Mouse (Mus musculus) c-Kit-negative CD71-positive TER-119-positive erythroid progenitor cells, embryonic 14.5 days (primary cell): ENCODE measurements around the gene Dld.

Experiments
- DNase-seq: peaks from one replicate; pipeline ENCODE4 v3.0.0-alpha.2; 2013; ENCODE audit warnings: low read depth, low spot score

The Dld gene

DNA sequence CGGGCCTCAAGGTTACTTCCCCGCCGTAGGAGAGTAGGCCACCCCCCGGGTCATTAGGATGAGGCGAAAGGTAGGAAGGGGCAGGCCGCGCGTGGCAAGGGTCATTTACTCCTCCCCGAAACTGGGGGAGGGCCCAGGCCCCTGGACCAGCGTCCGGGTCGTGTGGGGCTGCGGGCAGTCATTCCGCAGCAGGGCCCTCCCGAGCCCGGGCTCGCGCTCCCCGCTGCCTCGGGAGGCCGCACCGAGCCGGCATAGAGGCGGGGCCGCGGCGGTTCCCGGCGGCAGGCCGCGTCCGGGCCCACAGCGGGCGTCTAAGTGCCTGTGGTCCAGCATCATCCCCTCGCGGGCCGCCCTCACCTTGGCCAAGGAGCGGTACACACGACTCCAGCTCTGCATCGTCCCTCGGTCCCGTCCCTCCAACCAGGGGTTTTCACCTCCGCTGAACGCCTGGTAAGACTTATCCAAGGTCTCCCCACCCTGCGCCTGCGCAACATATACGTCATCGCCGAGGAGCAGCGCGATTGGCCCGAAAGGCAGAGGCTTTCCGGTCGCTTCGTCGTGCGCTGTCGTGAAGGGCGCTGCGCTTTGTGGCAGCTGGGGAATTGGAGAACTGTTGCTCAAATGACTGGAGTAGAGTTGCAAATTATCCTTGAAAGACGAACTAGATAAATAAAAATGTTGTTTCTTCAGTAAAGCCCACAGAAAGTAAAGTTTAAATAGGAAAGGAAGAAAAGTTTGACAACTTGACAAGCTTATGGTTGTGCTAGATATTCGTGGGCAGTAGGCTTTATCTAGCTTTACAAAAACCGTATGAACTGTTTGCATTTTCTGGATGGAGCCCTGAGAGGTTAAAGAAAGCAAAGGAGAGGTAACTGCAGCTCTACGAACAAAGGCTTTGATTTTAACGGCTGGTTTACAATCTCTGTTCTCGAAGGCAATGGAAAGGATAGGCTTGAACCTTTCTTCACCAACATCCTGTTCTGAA, at the start of gene Dld:
Gene Dld (minus strand): TSS at position 510 of the 985 bp plus-strand sequence.
- DNase-seq: peak; percentile 90

DNA sequence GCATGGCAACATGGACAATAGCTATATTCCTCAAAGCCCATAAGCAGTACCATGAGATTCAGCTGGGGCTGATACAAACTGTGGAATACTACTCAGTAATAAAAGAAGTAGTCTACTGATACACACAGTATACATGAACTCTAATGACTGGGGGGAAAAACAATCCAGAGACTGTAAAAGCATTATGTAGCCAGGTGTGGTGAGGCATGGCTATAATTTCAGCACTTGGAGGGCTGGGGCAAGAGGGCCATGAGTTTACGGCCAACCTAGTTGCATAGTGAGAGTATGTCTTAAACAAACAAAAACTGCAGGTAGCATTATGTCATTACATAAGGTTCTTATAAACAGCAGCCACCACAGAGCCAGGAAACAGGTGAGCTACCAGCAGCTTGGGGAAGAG, 49.6 kb upstream of the Dld start:
- no peak for DNase-seq

DNA sequence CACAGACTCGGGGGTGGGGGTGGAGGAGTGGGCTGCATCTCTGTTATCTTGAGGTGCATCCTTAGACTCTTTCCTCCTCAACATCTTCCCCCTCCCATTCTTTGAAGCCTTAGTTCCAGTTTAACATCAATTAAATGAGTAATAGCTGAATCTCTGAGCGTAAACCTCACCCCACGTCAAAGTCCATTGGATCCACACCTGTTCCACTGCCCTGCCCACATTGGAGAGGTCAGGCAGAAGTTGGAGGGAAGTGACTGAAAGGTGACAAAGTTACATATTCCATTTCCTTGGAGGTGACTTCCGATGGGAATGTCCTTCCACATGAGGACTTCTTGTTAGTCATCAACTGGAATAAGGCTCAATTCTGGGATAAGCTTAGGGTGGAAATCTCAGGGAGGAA, 46.5 kb upstream of the Dld start:
- DNase-seq: no peak

DNA sequence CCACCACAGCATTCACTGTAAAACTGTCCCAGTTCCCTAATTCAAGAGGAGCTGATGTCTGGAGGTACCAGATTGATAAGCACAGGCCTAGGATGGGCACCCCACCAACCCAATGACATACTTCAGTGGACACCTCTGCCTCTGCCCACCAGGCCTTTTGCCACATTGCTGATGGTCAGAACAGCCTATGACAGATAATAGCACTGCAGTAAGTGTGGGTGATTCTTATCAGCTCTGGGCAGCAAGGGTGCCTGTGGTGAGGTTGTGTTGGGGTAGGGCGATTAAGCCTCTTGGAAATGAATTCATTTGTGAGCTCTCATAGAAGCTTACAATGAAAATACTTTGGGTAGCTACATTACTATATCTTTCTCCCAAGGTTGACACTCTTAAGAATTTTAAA, 44.6 kb upstream of the Dld start:
- no peak for DNase-seq

DNA sequence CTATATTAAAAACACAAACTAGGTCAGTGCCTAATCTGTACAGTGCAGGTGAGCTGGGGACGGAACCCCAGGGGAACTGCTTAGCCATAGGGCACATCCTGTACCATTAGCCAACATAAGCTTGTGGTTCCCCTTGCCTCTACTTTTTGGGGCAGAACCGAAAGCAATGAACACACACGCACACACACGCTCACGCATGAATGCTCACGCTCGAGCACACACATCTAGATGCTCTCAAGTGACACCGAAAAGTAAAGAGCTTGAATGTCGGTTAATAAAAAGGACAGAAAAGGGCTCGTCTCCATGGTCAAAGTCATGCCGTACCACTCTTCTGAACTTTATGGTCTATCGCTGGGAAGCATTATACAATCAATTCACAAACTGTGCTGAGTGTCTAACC, 40.4 kb upstream of the Dld start:
- no peak for DNase-seq

DNA sequence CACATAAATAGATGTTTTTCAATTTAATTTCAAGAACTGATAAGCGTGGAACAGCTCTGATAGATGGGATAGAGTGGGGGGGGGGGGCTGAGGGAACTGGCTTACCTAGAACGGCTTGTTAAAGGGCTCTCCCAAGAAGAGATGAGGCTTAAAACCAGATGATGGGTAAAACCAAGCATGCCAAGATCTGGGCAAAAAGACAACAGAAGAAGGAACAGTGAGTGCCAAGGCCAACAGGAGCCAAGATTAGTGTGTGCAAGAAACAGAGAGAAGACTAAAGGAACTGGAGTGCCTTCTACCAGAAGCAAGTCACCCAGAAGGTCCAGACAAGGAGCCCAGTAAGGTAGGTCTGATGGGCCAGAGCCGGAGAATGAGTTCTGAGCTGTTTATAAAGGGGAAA, 39.3 kb upstream of the Dld start, which contains the start of gene Slc26a3:
Gene Slc26a3 (plus strand): TSS at position 301 of the 400 bp plus-strand sequence.
- no peak for DNase-seq

DNA sequence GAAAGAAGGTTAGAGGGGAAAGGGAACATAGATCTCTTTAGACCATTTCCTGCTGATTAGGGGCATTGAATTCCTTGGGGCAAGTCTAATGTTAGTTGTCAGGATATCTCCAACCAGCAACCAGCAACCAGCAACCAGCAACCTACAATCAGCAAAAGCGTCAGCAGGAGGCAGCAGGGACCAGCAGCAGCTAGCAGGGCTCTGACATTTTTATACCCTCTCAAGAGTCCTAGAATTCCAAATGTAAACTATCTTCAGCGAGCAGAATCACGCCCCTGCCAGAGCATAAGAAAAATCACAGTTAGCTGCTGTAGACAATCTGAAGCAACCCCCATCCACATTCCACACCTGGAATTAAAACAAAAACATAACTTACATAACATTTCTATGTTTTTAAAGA, 36.0 kb upstream of the Dld start:
- DNase-seq: no peak

DNA sequence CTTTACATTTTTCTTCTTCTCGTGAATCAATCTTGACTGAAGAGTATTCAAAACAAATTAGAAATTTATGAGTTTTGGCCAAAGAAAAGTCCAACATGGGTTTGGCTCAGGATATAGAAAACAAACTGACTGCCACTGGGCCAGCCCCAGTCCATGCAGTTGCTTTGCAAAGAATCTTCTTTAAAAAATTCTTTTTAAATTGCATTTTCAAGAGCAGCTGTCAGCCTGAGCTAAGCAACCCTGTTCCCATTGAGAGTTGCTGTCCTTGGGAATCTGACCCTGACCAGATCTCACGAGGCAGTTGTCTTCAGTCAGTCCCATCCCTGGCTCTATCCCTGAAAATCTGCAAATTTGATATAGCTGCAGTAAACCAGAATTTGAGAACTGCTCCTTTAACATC, 31.2 kb upstream of the Dld start:
- no peak for DNase-seq

DNA sequence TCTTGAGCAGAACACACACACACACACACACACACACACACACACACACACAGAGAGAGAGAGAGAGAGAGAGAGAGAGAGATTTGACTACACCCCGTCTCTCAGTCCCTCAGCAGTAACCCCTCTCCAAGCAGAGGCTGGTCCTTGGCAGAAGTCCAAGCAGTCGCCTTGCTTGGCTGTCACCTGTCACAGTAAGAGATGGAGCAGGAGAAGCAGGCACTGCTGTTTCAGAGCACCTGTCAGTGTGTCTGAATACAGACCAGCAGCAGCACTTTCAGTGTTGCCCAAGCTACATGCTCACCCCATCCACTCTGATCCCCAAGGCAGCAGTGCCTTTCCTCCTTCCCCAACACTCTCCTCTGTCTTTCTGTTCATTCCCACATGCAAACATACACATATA, 29.6 kb upstream of the Dld start:
- no peak for DNase-seq

DNA sequence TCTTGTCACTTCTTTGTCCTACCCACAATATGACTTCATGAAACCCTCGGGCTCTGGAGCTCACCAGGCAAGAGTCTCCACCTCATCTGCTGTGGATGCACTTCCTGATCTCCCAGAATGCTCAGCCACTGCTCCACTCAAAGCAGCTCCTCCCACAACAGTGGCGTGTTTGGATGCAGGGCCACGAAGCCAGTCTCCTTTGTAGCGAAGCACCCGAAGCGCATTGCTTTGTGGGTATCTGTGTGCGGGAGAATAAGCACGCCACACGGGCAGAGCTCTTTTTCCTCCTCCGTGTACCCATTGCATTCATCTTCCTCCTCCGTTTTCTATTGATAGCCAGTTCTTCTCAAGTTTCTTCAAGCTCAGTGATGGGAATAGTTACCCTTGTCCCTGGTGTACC, 26.0 kb upstream of the Dld start:
- DNase-seq: no peak

DNA sequence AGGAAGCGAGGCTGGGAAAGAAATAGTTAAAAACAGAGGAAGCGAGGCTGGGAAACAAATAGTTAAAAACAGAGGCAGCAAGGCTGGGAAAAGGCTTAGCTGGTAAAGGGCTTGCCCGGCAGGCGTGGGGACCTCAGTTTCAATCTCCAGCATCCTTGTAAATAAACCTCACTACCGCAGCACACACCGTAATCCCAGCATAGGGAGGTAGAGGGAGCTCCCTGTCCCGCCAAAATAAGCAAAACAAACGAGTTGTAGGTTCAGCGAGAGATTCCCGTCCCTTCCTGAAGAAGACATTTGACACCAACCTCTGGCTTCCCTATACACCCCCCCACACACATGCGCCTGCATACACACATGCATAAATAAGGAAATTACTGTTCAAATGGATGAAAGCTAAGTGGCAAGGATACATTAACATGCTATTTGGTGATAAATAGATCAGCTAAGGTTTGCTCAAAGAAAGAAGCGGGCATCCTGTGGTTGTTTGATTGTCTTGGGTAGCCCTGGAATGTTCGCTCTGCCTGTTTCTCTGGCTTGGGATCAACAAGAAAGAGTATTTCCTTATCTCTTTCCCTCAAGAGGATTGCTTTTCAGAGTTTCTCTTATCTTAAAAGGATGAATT, 25.2 kb upstream of the Dld start:
- no peak for DNase-seq

DNA sequence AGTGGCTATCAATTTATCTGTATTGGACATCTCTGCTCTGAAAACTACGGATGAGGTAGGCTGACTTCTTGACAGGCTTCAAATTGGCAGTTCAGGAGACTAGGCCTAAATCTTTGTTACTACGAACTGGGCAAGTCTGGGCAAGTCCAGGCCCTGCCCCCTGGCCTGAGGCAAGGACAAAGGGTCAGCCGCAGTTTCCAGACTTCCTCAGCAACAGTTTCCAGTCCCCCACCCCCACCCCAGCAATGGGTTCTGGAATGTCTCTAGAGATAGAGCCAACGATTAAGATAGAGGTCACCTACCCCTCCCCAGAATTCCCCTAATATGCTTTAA, 24.0 kb upstream of the Dld start:
- DNase-seq: no peak

DNA sequence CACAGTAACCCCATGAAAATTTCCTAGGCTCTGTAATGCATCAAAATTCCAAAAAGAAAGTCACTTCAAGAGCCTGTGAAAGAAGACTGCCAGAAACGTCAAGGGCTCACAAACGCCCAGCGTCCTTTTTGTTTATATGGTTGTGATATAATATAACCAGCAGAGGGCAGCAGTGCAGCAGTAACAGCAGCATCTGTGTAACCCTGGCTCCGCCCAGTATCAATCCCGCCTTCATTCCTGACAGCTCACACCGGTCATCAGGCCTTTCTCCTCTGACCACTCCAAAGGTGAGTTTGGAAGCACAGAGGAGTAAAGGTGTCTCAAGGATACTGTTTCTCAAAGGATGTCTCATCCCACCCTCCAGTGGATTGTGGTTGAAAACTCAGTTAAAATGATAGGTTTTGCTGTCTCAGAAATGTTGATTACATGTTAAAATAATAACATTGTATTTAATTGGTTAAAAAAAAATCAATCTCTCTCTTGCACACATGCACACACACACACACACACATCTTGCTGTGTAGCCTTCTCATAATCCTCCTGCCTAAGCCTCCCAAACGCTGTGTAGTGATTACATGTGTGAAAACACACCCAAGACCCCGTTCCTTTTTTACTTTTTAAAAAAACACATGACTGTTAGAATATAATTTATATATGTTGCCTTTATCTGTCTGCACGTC, 23.5 kb upstream of the Dld start:
- DNase-seq: peak; percentile 41

DNA sequence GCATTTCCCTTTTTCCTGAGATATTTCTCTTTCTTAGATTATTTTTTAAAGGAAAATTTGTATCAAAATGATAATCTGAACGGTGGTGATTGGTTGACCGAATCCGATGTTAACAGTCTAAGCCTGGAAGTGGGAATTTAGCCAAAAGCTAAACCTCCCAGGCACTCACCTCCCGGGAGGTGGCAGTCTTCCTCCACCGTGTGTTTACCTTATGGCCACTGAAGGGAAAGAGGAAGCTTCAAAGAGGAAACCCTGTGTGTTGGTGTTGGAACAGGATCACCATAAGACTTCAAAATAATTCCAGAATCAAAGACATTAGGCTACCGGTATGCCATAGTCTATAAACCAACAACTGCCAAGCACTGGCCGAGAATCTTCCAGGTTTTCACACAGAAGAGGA, 18.4 kb upstream of the Dld start:
- no peak for DNase-seq

DNA sequence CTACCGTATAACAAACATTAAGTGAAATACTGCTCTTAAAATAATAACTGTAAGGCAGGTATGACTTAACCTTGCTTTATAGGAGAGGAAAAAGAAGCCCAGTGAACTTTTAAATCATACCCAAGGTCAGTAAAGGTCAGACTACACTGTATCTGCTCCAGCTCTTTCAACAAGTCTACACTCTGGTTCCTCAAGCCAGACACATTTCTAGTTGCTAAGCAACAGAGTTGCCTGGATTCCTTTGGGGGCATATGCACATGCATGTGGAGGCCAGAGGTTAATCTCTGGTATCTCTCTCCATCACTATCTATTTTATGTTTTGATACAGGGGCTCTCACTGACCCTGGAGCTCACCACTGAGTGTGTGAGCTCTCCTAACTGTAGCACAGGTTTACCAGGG, 17.9 kb upstream of the Dld start:
- no peak for DNase-seq

DNA sequence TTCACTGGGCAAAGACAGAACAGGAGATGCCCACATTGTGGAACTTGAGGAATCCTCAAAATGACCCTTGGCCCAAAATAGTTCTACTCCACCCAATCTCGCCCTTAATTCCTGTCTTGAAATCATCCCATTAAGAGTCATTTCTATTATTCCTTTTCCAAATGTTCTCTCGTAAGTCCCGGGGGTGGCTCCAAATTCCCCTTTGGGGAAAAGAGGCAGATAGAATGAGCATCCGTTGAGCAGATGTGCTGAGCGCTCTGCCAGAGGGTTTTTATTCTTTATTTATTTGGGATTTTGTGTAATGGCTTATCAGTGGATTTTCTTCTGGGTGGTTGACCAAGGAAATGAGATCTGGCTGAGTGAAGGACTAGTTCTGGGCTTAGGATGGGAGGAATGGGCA, 16.5 kb upstream of the Dld start:
- no peak for DNase-seq

DNA sequence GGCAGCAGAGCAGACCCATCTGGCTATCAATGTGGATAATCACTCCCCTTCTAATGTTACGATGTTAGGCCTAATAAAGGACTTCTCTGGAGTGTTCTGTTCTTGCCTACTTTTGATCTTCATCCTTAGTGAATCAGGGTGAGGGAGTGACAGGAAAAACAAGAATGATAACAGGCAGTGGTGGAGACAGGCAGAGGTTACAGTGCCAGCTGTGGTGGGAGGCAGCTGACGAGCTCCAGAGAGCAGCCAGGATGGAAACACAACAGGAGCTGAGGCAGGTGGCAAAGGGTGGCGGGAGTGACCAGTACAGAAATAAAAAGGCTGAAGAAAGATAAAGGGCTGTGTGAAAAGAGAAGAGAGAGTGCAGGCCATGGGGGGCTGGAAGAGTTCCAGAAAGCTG, 15.2 kb upstream of the Dld start:
- DNase-seq: no peak

DNA sequence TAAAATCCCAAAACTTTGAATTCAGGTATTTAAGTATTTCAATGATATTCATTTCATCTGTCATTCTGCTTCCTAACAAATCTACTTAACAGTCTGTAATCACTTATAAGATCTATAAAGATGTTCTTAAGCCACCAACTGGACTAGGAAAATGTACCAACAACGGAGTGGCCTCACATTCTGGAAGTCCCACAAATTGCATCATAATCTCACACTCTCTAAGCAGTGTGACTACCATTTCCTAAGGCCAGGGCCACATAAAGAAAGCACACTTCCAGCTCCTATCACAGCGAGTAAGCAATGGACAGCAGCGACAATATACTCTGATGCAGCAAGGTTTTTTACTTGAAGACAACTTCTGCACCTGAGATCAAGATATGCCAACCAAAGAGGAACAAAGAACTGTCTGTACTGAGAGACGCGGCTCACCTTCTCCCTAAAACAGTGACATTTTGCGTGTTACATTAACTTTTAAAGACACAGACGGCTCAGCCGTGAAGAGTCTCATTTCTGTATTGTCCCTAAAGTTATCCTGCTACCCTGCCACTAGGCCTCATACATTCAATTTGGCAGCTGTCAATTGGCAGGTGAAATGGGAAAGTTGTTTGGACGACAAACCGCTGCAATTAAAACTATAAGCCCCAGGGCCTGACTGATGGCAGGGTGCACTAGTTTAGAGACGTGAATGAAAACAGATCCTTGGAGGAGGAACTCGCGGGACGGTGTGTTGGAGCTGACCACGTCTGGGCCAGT, 886 bp downstream of the Dld start:
- DNase-seq: peak; percentile 11

DNA sequence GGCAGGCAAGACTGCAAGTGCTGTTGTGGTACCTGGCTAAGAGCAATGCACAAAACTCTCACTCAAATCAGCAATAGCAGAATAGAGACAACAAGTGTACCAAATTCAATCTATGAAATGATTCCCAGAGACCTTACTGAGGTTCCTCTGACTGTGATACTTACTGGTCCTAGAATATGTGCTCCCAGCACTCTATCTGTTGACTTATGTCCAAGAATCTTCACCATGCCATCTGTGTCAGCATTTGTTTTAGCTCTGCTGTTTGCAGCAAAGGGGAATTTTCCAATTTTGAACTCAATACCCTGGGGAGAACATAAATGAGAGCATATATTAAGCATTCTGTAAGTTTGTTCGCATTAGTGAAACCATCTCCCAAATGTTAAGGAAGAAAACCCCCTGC, 18.0 kb downstream of the Dld start:
- no peak for DNase-seq

DNA sequence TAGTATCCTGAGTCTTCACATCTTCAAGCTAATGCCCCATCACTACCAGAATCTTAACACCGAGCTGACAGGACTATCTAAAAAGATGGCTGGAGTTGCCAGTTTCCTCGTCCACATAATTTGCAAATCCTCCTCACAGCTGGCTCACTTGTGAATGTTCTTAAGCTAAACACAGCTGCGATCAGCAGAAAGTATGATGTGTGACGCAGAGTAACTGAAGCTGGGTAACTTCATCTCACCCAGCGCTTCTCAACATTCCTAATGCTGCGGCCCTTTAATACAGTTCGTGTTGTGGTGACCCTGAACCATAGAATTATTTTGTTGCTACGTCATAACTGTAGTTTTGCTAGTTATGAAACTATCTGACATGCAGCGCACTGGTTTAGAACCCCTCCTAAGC, 24.1 kb downstream of the Dld start:
- DNase-seq: no peak

DNA sequence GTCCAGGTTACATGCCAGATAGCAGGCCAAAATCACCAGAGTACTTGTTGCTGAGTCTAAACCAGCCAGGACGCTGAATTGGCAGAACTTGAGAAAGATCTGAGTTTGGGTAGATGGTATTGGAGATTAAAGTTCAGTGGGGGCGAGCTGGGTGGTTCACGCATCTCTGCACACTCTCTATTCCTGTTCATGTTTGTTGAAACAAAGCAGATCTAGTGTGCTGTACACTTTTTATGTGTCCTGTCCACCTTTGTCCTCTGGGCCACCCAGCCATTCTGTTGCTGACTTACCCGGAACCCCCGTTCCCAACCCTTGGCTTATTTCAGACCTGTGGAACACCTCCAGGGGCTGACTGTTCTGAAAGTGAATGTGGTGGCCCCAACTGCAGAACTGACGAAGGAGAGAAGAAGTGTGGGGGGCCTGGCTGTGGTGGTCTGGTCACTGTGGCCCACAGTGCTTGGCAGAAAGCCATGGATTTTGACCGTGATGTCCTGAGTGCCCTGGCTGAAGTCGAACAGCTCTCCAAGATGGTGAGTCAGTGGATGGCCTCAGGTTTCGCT, 28.0 kb downstream of the Dld start:
- no peak for DNase-seq

DNA sequence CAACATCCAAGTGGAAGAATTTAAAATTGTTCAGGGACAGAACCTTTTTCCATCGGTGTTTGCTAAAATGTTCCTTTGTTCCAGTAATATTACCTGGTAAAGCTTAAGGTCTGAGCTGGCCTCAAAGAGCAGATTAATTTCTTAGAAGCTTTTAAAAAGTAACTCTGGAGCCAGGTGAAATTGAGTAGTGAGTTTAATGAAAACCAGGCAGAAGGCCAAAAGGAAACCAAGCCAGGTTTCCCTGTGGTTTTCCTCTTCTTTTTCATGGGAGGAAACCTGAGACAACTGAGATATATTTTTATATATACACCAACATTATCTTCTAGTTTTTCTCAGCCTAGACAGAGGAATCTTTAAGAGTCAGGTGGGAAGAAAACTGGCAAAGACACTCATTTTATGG, 29.7 kb downstream of the Dld start:
- DNase-seq: no peak
